Mouse (Mus musculus): Measurements from ENCODE around the gene Gpr35. TPM values are rescaled to one million over a fixed set of nuclear protein-coding genes. Genes with fewer than 3 reads are reported as not detected.

Gene Gpr35
- polyA plus RNA-seq (2012), result 0.41 and 0.84 TPM in 2 replicates

GRCm38 (mm10) chr1:92950607-92951006 lies at the start of gene Gpr35:
Gene Gpr35, plus strand, starts transcription at chr1:92950865.

GRCm38 (mm10) chr1:92902786-92903185 lies 47.9 kb upstream of the Gpr35 start, which contains the start of gene Ankmy1:
Gene Ankmy1, minus strand, starts transcription at chr1:92902906.

GRCm38 (mm10) chr1:92906779-92907631 lies 43.7 kb upstream of the Gpr35 start, which contains the start of gene Dusp28:
Gene Dusp28, plus strand, starts transcription at chr1:92906981.

GRCm38 (mm10) chr1:92910239-92910885 lies 40.3 kb upstream of the Gpr35 start, which contains the start of gene Rnpepl1:
Gene Rnpepl1, plus strand, starts transcription at chr1:92910783.

GRCm38 (mm10) chr1:92934182-92934827 lies 16.4 kb upstream of the Gpr35 start, which contains the start of gene Capn10:
Gene Capn10, plus strand, starts transcription at chr1:92934376.

GRCm38 (mm10) chr1:93006061-93006460 lies 55.4 kb downstream of the Gpr35 start, which contains the start of gene Aqp12:
Gene Aqp12, plus strand, starts transcription at chr1:93006334.

Other genes starting within 250 kb of the Gpr35 start
- gene Gpc1, start 119.2 kb upstream of the Gpr35 start, polyA plus RNA-seq (2012), result 72.2 and 135 TPM in 2 replicates
- 0.05 TPM in 1 of 2 replicates, not detected in the other for gene Ankmy1, start 48.0 kb upstream of the Gpr35 start, polyA plus RNA-seq (2012)
- gene Dusp28, start 43.9 kb upstream of the Gpr35 start, polyA plus RNA-seq (2012), result 10.3 and 13.2 TPM in 2 replicates
- 134 and 154 TPM in 2 replicates for gene Rnpepl1, start 40.1 kb upstream of the Gpr35 start, polyA plus RNA-seq (2012)
- 15.4 TPM in 2 replicates for gene Capn10, start 16.5 kb upstream of the Gpr35 start, polyA plus RNA-seq (2012)
- not detected in 2 replicates for gene Aqp12, start 55.5 kb downstream of the Gpr35 start, polyA plus RNA-seq (2012)
- gene Kif1a, start 151.1 kb downstream of the Gpr35 start, polyA plus RNA-seq (2012), result 0.03 and 0.05 TPM in 2 replicates
- not detected in 2 replicates for gene Agxt, start 184.4 kb downstream of the Gpr35 start, polyA plus RNA-seq (2012)
- gene 2310007B03Rik, start 210.1 kb downstream of the Gpr35 start, polyA plus RNA-seq (2012), result not detected in 2 replicates
- gene Crocc2, start 217.9 kb downstream of the Gpr35 start, polyA plus RNA-seq (2012), result not detected in 2 replicates

Data from megakaryocyte-erythroid progenitor cell, adult 5 weeks (primary cell).